Mouse (Mus musculus) heart, embryonic 14.5 days (tissue): ENCODE results near the gene Kat2b. TPM values are rescaled to one million over a fixed set of nuclear protein-coding genes. Genes with fewer than 3 reads are reported as not detected.

Experiments
- ATAC-seq: fragments of 200-750 bp; cut with Nextera tagmentation; 2 replicates; pipeline ENCODE4 v1.8.0; 2017; ENCODE audit warnings: low read depth, moderate TSS enrichment; ENCODE audit not compliant: insufficient number of reproducible peaks, insufficient read depth, low FRiP score
- H3K27ac ChIP-seq, 2 experiments: fragments of 200-500 bp in 1 of 2; fragments of 300-500 bp in 1 of 2; sonication (generic) in 1 of 2; replicated peaks in 1 of 2; 2 replicates each; pipeline ENCODE4 v1.5.1; 2012 to 2014; ENCODE audit warnings: low read depth in 2 of 2, low read length in 2 of 2, control low read depth in 1 of 2, mild to moderate bottlenecking in 1 of 2, mixed read lengths in 1 of 2; ENCODE audit not compliant: control insufficient read depth in 1 of 2, insufficient read depth in 1 of 2
- H3K27me3 ChIP-seq: fragments of 300-500 bp; sonication (generic); 2 replicates; pipeline ENCODE4 v1.6.1; 2014; ENCODE audit warnings: mild to moderate bottlenecking, low read length, control low read depth; ENCODE audit not compliant: control insufficient read depth, insufficient read depth
- H3K36me3 ChIP-seq: fragments of 300-500 bp; sonication (generic); 2 replicates; pipeline ENCODE4 v1.6.1; 2014; ENCODE audit warnings: mild to moderate bottlenecking, control low read depth, low read length, mixed read lengths; ENCODE audit not compliant: control insufficient read depth, insufficient read depth
- H3K4me1 ChIP-seq, 2 experiments: fragments of 200-500 bp in 1 of 2; fragments of 300-500 bp in 1 of 2; sonication (generic) in 1 of 2; 2 replicates each; pipeline ENCODE4 v1.6.1; 2012 to 2014; ENCODE audit warnings: low read length in 2 of 2, control low read depth in 1 of 2, mixed read lengths in 1 of 2; ENCODE audit not compliant: control insufficient read depth in 2 of 2, insufficient read depth in 2 of 2
- H3K4me2 ChIP-seq: fragments of 300-500 bp; sonication (generic); 2 replicates; pipeline ENCODE4 v1.6.1; 2014; ENCODE audit warnings: mild to moderate bottlenecking, low read length
- H3K4me3 ChIP-seq, 2 experiments: fragments of 200-500 bp in 1 of 2; fragments of 300-500 bp in 1 of 2; sonication (generic) in 1 of 2; 2 replicates each; pipeline ENCODE4 v1.5.1; 2012 to 2014; ENCODE audit warnings: low read length in 2 of 2, mild to moderate bottlenecking in 2 of 2, control low read depth in 1 of 2, low read depth in 1 of 2, moderate library complexity in 1 of 2; ENCODE audit not compliant: control insufficient read depth in 1 of 2, insufficient read depth in 1 of 2
- H3K9ac ChIP-seq: fragments of 300-500 bp; sonication (generic); 2 replicates; pipeline ENCODE4 v1.6.1; 2014; ENCODE audit warnings: mild to moderate bottlenecking, low read length
- H3K9me3 ChIP-seq: fragments of 300-500 bp; sonication (generic); 2 replicates; pipeline ENCODE4 v1.6.1; 2016; ENCODE audit warnings: low read length, control low read depth; ENCODE audit not compliant: control insufficient read depth
- WGBS: fragments of 180-500 bp; shearing (Covaris S2); extraction: QIAGEN DNeasy Blood & Tissue Kit; methylation state at CpG from one replicate; pipeline ENCODE4 v1.1.7; 2014; 5-methylcytosine and 5-hydroxymethylcytosine counted together
- polyA plus RNA-seq: library from polyadenylated mRNA; unstranded; fragments of >200 nt; fragmentation: Nextera tagmentation; extraction: Ambion mirVana; gene quantifications from 2 replicates; pipeline ENCODE4 v1.2.1, GENCODE M21; 2014

Gene Kat2b
- polyA plus RNA-seq, 1 experiment from 2014 or later = 16.6 TPM

DNA sequence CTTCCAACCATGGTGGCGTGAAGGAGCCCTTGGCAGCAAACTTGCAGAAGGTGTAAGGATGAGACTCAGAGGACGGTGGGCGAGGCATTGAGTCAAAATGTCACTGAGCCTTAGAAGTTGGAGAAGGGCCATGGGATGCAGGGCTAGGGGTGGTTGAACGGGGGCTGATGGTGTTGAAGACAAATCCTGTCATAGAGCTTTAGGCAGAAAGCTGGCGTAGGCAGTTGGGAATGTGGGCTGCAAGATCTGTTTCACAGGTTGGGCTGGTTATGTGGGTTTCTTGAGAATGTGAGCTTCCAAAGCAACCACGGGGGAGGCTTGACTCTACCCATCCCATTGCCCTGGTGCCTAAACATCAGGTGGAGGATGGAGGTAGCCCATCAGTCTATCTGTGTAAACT, 23.4 kb downstream of the Kat2b start:
- Histone ChIP-seq H3K4me3 (no peak overlapping the region), H3K9me3 (no peaks in the 10 kb centered on the region), H3K27ac (no peak overlapping the region), H3K4me1 (peaks cover 26 to 42% of the 10 kb centered on the region in 2 experiments), H3K27me3 (no peaks in the 10 kb centered on the region), H3K36me3 (no peaks in the 10 kb centered on the region), H3K4me2 (no peak overlapping the region), H3K9ac (no peak overlapping the region)
- WGBS = 83% methylated on average over 6 of the region's 6 CpGs
- ATAC-seq = no peak

DNA sequence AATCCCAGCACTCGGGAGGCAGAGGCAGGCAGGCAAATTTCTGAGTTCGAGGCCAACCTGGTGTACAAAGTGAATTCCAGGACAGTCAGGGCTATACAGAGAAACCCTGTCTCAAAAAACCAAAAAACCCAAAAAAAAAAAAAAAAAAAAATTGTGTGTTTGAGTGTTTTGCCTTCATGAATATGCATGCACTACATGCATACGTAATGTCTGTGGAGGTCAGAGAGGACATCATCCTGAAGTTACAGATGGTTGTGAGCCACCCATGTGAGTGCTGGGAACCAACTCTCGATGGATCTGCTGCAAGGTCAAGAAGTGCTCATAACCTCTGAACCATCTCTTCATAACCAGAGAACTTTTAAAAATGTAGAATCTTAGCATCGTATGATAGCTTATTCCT, 25.2 kb downstream of the Kat2b start:
- ATAC-seq = no peak
- H3K4me1 ChIP-seq = peaks cover 30 to 46% of the 10 kb centered on the region in 2 experiments

DNA sequence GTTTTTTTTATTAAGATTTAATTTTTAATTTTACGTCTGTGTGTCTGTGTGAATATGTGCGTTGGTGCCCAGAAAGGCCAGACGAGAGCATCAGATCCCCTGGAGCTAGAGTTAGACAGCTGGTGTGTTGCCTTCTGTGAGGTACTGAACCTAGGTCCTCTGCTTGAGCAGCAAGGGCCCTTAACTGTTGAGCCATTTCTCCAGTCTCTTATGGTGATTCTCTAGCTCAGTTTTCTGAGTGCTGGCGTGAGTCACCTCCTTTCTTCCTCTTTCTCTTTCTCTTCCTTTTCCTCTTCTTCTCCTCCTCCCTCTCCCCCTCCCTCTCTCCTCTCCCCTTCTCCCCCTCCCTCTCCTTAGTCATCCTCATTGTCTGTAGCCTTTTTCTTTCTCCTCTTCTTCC, 27.9 kb downstream of the Kat2b start:
- Histone ChIP-seq H3K9me3 (no peaks in the 10 kb centered on the region), H3K27me3 (no peaks in the 10 kb centered on the region), H3K4me1 (peaks cover 16 to 36% of the 10 kb centered on the region in 2 experiments), H3K9ac (no peak overlapping the region), H3K4me3 (no peak overlapping the region), H3K36me3 (no peaks in the 10 kb centered on the region), H3K4me2 (no peak overlapping the region), H3K27ac (peak overlapping the region in 1 of 2 experiments; percentile 53; a peak in 1 of 4 replicates)
- no peak for ATAC-seq
- WGBS = 85% methylated on average over 4 of the region's 4 CpGs

More for the DNA sequence above, 25.2 kb downstream of the Kat2b start:
- Histone ChIP-seq H3K36me3 (no peaks in the 10 kb centered on the region), H3K9ac (no peak overlapping the region), H3K9me3 (no peaks in the 10 kb centered on the region), H3K4me2 (no peak overlapping the region), H3K4me3 (no peak overlapping the region), H3K27me3 (no peaks in the 10 kb centered on the region), H3K27ac (no peak overlapping the region)
- 93% methylated on average over 5 of the region's 5 CpGs for WGBS

- H3K27me3 ChIP-seq = no peaks in the 10 kb centered on the region
- no peak overlapping the region for H3K4me3 ChIP-seq
- H3K9ac ChIP-seq = no peak overlapping the region
- no peak overlapping the region for H3K4me2 ChIP-seq
- peak overlapping the region; percentile 71 to 76 for H3K27ac ChIP-seq
- no peaks in the 10 kb centered on the region for H3K36me3 ChIP-seq
- no peaks in the 10 kb centered on the region for H3K9me3 ChIP-seq
- no peak for ATAC-seq
- H3K4me1 ChIP-seq = peaks cover 14 to 36% of the 10 kb centered on the region in 2 experiments
- WGBS = 74% methylated on average over 8 of the region's 8 CpGs
Measured at GRCm38 (mm10) chr17:53595527-53595926, 28.9 kb downstream of the Kat2b start.

GRCm38 (mm10) chr17:53596314-53596882, 29.7 kb downstream of the Kat2b start:
- ATAC-seq = peak; percentile 54; the same call in 1 of the 2 replicates
- 11% methylated on average over 3 of the region's 3 CpGs for WGBS

DNA sequence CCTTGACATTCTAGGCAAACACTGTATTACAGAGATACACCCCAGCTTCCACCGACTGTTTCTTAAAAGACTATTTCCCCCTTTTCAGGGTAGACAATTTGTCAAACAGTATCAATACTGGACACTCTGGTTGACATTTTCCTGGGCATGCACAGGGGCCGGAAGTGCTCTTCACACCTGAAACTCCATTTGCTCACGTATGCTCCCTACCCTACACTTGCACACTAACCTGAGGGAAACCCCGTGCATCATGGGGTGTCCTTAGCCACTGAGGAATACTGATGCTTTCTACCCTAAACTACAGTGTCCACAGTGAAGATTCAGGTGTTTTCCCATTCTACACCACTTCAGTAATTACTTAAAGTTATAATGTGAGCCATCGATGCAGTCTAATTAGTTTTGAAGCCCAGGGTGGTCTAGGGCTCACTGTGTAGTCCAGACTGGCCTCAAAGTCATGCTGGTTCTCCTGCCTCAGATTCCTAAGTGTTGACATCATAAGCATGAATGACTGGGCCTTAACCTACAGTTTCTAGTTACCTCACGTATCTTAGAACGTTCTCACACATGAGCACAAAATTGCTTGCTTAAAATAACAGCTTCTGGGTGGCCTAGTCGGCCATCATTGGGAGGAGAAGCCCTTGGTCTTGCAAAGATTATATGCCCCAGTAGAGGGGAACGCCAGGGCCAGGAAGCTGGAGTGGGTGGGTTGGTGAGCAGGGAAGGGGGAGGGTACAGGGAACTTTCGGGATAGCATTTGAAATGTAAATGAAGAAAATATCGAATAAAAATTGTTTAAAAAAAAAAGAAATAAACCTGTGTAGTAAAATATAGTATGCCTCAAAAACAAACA, 30.5 kb downstream of the Kat2b start:
- WGBS = 63% methylated on average over 11 of the region's 11 CpGs
- ATAC-seq = no peak
- peaks cover 14 to 36% of the 10 kb centered on the region in 2 experiments for H3K4me1 ChIP-seq
- no peaks in the 10 kb centered on the region for H3K27me3 ChIP-seq
- no peaks in the 10 kb centered on the region for H3K9me3 ChIP-seq
- H3K9ac ChIP-seq = no peak overlapping the region
- no peak overlapping the region for H3K4me2 ChIP-seq
- no peaks in the 10 kb centered on the region for H3K36me3 ChIP-seq
- no peak overlapping the region for H3K4me3 ChIP-seq
- H3K27ac ChIP-seq = peak overlapping the region in 1 of 2 experiments; percentile 76; a peak in 2 of 4 replicates

More at GRCm38 (mm10) chr17:53596314-53596882, 29.7 kb downstream of the Kat2b start:
- H3K9me3 ChIP-seq = no peaks in the 10 kb centered on the region
- H3K36me3 ChIP-seq = no peaks in the 10 kb centered on the region
- no peak overlapping the region for H3K4me2 ChIP-seq
- H3K27ac ChIP-seq = peak overlapping the region; percentile 71 to 76
- H3K27me3 ChIP-seq = no peaks in the 10 kb centered on the region
- H3K4me1 ChIP-seq = peaks cover 14 to 36% of the 10 kb centered on the region in 2 experiments
- H3K9ac ChIP-seq = no peak overlapping the region
- no peak overlapping the region for H3K4me3 ChIP-seq

- no peak overlapping the region for H3K27ac ChIP-seq
- peaks cover 14 to 32% of the 10 kb centered on the region in 2 experiments for H3K4me1 ChIP-seq
- no peaks in the 10 kb centered on the region for H3K27me3 ChIP-seq
- no peaks in the 10 kb centered on the region for H3K36me3 ChIP-seq
- no peak overlapping the region for H3K4me2 ChIP-seq
- no peaks in the 10 kb centered on the region for H3K9me3 ChIP-seq
- H3K4me3 ChIP-seq = no peak overlapping the region
- 94% methylated on average over 4 of the region's 4 CpGs for WGBS
- no peak overlapping the region for H3K9ac ChIP-seq
- no peak for ATAC-seq
Measured at GRCm38 (mm10) chr17:53598571-53598970, 31.9 kb downstream of the Kat2b start.
